Mouse (Mus musculus): ENCODE measurements at regions not wholly inside any gene's neighbourhood (a gene's known extent, or its start where the extent isn't known, plus 50 kb on each side); places are given as distances from the start of the nearest gene placed in this dataset.

GRCm38 (mm10) chr5:50570701-50571100, 511.9 kb upstream of the Adgra3 start:
- DNase-seq (ENCODE audit: low spot score), result no peak
- H3K27ac ChIP-seq, result no peak overlapping the region
- no peaks in the 10 kb centered on the region for H3K9me3 ChIP-seq
- H3K4me3 ChIP-seq, result no peak overlapping the region
- no peaks in the 10 kb centered on the region for H3K36me3 ChIP-seq
- WGBS, result 86% methylated on average over 5 of the region's 5 CpGs
- H3K4me1 ChIP-seq (replicated peaks), result no peaks in the 10 kb centered on the region
- no peaks in the 10 kb centered on the region for H3K27me3 ChIP-seq (ENCODE audit: insufficient read depth, poor library complexity, severe bottlenecking)

GRCm38 (mm10) chr5:50551125-50551524, 492.3 kb upstream of the Adgra3 start:
- H3K27me3 ChIP-seq (ENCODE audit: insufficient read depth, poor library complexity, severe bottlenecking), result no peaks in the 10 kb centered on the region
- no peaks in the 10 kb centered on the region for H3K9me3 ChIP-seq
- no peak overlapping the region for H3K4me3 ChIP-seq
- no peaks in the 10 kb centered on the region for H3K36me3 ChIP-seq
- no peaks in the 10 kb centered on the region for H3K4me1 ChIP-seq (replicated peaks)
- DNase-seq (ENCODE audit: low spot score), result no peak
- H3K27ac ChIP-seq, result no peak overlapping the region

- no peak for DNase-seq (ENCODE audit: low spot score)
- H3K9me3 ChIP-seq, result no peaks in the 10 kb centered on the region
- H3K27me3 ChIP-seq (ENCODE audit: insufficient read depth, poor library complexity, severe bottlenecking), result no peaks in the 10 kb centered on the region
- H3K4me3 ChIP-seq, result no peak overlapping the region
- 81% methylated on average over 2 of the region's 2 CpGs for WGBS
- H3K27ac ChIP-seq, result no peak overlapping the region
- no peaks in the 10 kb centered on the region for H3K36me3 ChIP-seq
- H3K4me1 ChIP-seq (replicated peaks), result no peaks in the 10 kb centered on the region
Observed at GRCm38 (mm10) chr5:50512539-50512938, 453.7 kb upstream of the Adgra3 start.

- H3K4me1 ChIP-seq (replicated peaks), result no peaks in the 10 kb centered on the region
- H3K27me3 ChIP-seq (ENCODE audit: insufficient read depth, poor library complexity, severe bottlenecking), result no peaks in the 10 kb centered on the region
- WGBS, result 91% methylated on average over 3 of the region's 3 CpGs
- no peaks in the 10 kb centered on the region for H3K36me3 ChIP-seq
- no peak overlapping the region for H3K27ac ChIP-seq
- no peak overlapping the region for H3K4me3 ChIP-seq
- H3K9me3 ChIP-seq, result no peaks in the 10 kb centered on the region
- DNase-seq (ENCODE audit: low spot score), result no peak
Observed at GRCm38 (mm10) chr5:50509696-50510421, 451.1 kb upstream of the Adgra3 start.

- no peaks in the 10 kb centered on the region for H3K36me3 ChIP-seq
- no peak overlapping the region for H3K27ac ChIP-seq
- no peaks in the 10 kb centered on the region for H3K9me3 ChIP-seq
- 82% methylated on average over 3 of the region's 3 CpGs for WGBS
- no peak for DNase-seq (ENCODE audit: low spot score)
- H3K4me1 ChIP-seq (replicated peaks), result no peaks in the 10 kb centered on the region
- H3K27me3 ChIP-seq (ENCODE audit: insufficient read depth, poor library complexity, severe bottlenecking), result no peaks in the 10 kb centered on the region
- no peak overlapping the region for H3K4me3 ChIP-seq
Observed at GRCm38 (mm10) chr5:50490223-50490622, 431.4 kb upstream of the Adgra3 start.

- Histone ChIP-seq H3K27ac (no peak overlapping the region), H3K4me3 (no peak overlapping the region), H3K9me3 (no peaks in the 10 kb centered on the region), H3K36me3 (no peaks in the 10 kb centered on the region), H3K27me3 (ENCODE audit: insufficient read depth, poor library complexity, severe bottlenecking) (no peaks in the 10 kb centered on the region), H3K4me1 (replicated peaks) (no peaks in the 10 kb centered on the region)
- 25% methylated on average over 3 of the region's 3 CpGs for WGBS
- DNase-seq (ENCODE audit: low spot score), result peak; percentile 37
Observed at GRCm38 (mm10) chr5:50476985-50477384, 418.2 kb upstream of the Adgra3 start.

GRCm38 (mm10) chr5:50461491-50461890, 402.7 kb upstream of the Adgra3 start:
- Histone ChIP-seq H3K9me3 (no peaks in the 10 kb centered on the region), H3K36me3 (no peaks in the 10 kb centered on the region), H3K27me3 (ENCODE audit: insufficient read depth, poor library complexity, severe bottlenecking) (no peaks in the 10 kb centered on the region), H3K4me1 (replicated peaks) (no peaks in the 10 kb centered on the region), H3K4me3 (no peak overlapping the region), H3K27ac (no peak overlapping the region)
- 58% methylated on average over 3 of the region's 3 CpGs for WGBS
- DNase-seq (ENCODE audit: low spot score), result no peak

GRCm38 (mm10) chr5:50457621-50458020, 398.8 kb upstream of the Adgra3 start:
- H3K9me3 ChIP-seq, result no peaks in the 10 kb centered on the region
- H3K27me3 ChIP-seq (ENCODE audit: insufficient read depth, poor library complexity, severe bottlenecking), result no peaks in the 10 kb centered on the region
- H3K4me1 ChIP-seq (replicated peaks), result no peaks in the 10 kb centered on the region
- no peak overlapping the region for H3K27ac ChIP-seq
- no peak overlapping the region for H3K4me3 ChIP-seq
- no peak for DNase-seq (ENCODE audit: low spot score)
- no peaks in the 10 kb centered on the region for H3K36me3 ChIP-seq
- WGBS, result 81% methylated on average over 6 of the region's 6 CpGs

GRCm38 (mm10) chr5:50454387-50454786, 395.6 kb upstream of the Adgra3 start:
- Histone ChIP-seq H3K27ac (no peak overlapping the region), H3K4me3 (no peak overlapping the region), H3K27me3 (ENCODE audit: insufficient read depth, poor library complexity, severe bottlenecking) (no peaks in the 10 kb centered on the region), H3K9me3 (no peaks in the 10 kb centered on the region), H3K4me1 (replicated peaks) (no peaks in the 10 kb centered on the region), H3K36me3 (no peaks in the 10 kb centered on the region)
- DNase-seq (ENCODE audit: low spot score), result no peak
- 81% methylated on average over 2 of the region's 2 CpGs for WGBS

GRCm38 (mm10) chr5:50406923-50407322, 348.1 kb upstream of the Adgra3 start:
- Histone ChIP-seq H3K36me3 (no peaks in the 10 kb centered on the region), H3K4me3 (no peak overlapping the region), H3K27ac (no peak overlapping the region), H3K4me1 (replicated peaks) (no peaks in the 10 kb centered on the region), H3K27me3 (ENCODE audit: insufficient read depth, poor library complexity, severe bottlenecking) (no peaks in the 10 kb centered on the region), H3K9me3 (no peaks in the 10 kb centered on the region)
- DNase-seq (ENCODE audit: low spot score), result no peak
- 38% methylated on average over 1 of the region's 1 CpGs for WGBS

- Histone ChIP-seq H3K27ac (no peak overlapping the region), H3K27me3 (ENCODE audit: insufficient read depth, poor library complexity, severe bottlenecking) (no peaks in the 10 kb centered on the region), H3K36me3 (no peaks in the 10 kb centered on the region), H3K9me3 (no peaks in the 10 kb centered on the region), H3K4me3 (no peak overlapping the region), H3K4me1 (replicated peaks) (no peaks in the 10 kb centered on the region)
- DNase-seq (ENCODE audit: low spot score), result no peak
- 83% methylated on average over 3 of the region's 3 CpGs for WGBS
Observed at GRCm38 (mm10) chr5:50406520-50406919, 347.7 kb upstream of the Adgra3 start.

Measured in hindbrain, embryonic 10.5 days (tissue).